Mouse (Mus musculus) stomach, postnatal 0 days (tissue): ENCODE data around the gene Bcl2l2. TPM values are rescaled to one million over a fixed set of nuclear protein-coding genes. Genes with fewer than 3 reads are reported as not detected.

Experiments
- ATAC-seq: fragments of 200-750 bp; cut with Nextera tagmentation; 2 replicates; pipeline ENCODE4 v1.8.0; 2017; ENCODE audit not compliant: low FRiP score, low TSS enrichment
- DNase-seq: peaks from one replicate; pipeline ENCODE4 v3.0.0-alpha.2; 2016; ENCODE audit warnings: low spot score
- H3K27ac ChIP-seq: fragments of 300-500 bp; sonication (generic); replicated peaks from 2 replicates; pipeline ENCODE4 v1.5.1; 2014; ENCODE audit warnings: mild to moderate bottlenecking, control low read depth
- H3K27me3 ChIP-seq: fragments of 300-500 bp; sonication (generic); 2 replicates; pipeline ENCODE4 v1.6.1; 2014; ENCODE audit warnings: low read length; ENCODE audit not compliant: control insufficient read depth, insufficient read depth
- H3K36me3 ChIP-seq: fragments of 300-500 bp; sonication (generic); 2 replicates; pipeline ENCODE4 v1.6.1; 2014; ENCODE audit warnings: low read length, mixed read lengths; ENCODE audit not compliant: control insufficient read depth, insufficient read depth
- H3K4me1 ChIP-seq: fragments of 300-500 bp; sonication (generic); replicated peaks from 2 replicates; pipeline ENCODE4 v1.6.1; 2014; ENCODE audit warnings: antibody characterized with exemption; ENCODE audit not compliant: control insufficient read depth, insufficient read depth
- H3K4me2 ChIP-seq: fragments of 300-500 bp; sonication (generic); replicated peaks from 2 replicates; pipeline ENCODE4 v1.6.1; 2014; ENCODE audit warnings: low read depth, mild to moderate bottlenecking, control low read depth, moderate library complexity
- H3K4me3 ChIP-seq: fragments of 300-500 bp; sonication (generic); 2 replicates; pipeline ENCODE4 v1.5.1; 2014; ENCODE audit warnings: low read depth, low read length, control low read depth
- H3K9ac ChIP-seq: fragments of 300-500 bp; sonication (generic); 2 replicates; pipeline ENCODE4 v1.6.1; 2014; ENCODE audit warnings: mild to moderate bottlenecking, low read length, control low read depth, mixed read lengths
- H3K9me3 ChIP-seq: fragments of 300-500 bp; sonication (generic); 2 replicates; pipeline ENCODE4 v1.6.1; 2016; ENCODE audit warnings: low read length; ENCODE audit not compliant: control insufficient read depth
- CTCF ChIP-seq: IDR thresholded peaks from 2 replicates; pipeline ENCODE4 v1.5.1; 2016; ENCODE audit warnings: antibody characterized with exemption, low read depth, mild to moderate bottlenecking, moderate library complexity
- EP300 ChIP-seq: optimal IDR thresholded peaks from 2 replicates; pipeline ENCODE3; 2016; ENCODE audit warnings: antibody characterized with exemption
- WGBS: fragments of 180-500 bp; shearing (Covaris S2); extraction: QIAGEN DNeasy Blood & Tissue Kit; methylation state at CpG from one replicate; pipeline ENCODE4 v1.1.7; 2014; 5-methylcytosine and 5-hydroxymethylcytosine counted together
- polyA plus RNA-seq: library from polyadenylated mRNA; unstranded; fragments of >200 nt; fragmentation: Nextera tagmentation; extraction: Ambion mirVana; gene quantifications from 2 replicates; pipeline ENCODE4 v1.2.1, GENCODE M21; 2015

The Bcl2l2 gene
- polyA plus RNA-seq, 1 experiment from 2014 or later, result 4.3 TPM

- no peaks in the 10 kb centered on the region for H3K4me1 ChIP-seq
- H3K36me3 ChIP-seq, result no peaks in the 10 kb centered on the region
Observed at GRCm38 (mm10) chr14:54870861-54871260, 12.3 kb upstream of the Bcl2l2 start, which contains the start of gene Homez. TSS of gene Homez (minus strand) at chr14:54870961.

GRCm38 (mm10) chr14:54874165-54874564 is 9.0 kb upstream of the Bcl2l2 start:
- Histone ChIP-seq H3K4me2 (no peak overlapping the region), H3K27ac (no peak overlapping the region), H3K9me3 (no peaks in the 10 kb centered on the region), H3K36me3 (no peaks in the 10 kb centered on the region), H3K4me3 (no peak overlapping the region), H3K4me1 (no peaks in the 10 kb centered on the region), H3K27me3 (no peaks in the 10 kb centered on the region), H3K9ac (no peak overlapping the region)
- ATAC-seq (no peak), DNase-seq (no peak)
- no peak for TF ChIP-seq CTCF
- TF ChIP-seq EP300, result no peak
- WGBS, result 92% methylated on average over 3 of the region's 3 CpGs

More at GRCm38 (mm10) chr14:54870861-54871260, 12.3 kb upstream of the Bcl2l2 start, which contains the start of gene Homez:
- no peak within 1 kb of the TSS for H3K9ac ChIP-seq
- H3K9me3 ChIP-seq, result no peaks in the 10 kb centered on the region
- no peaks in the 10 kb centered on the region for H3K27me3 ChIP-seq
- H3K4me3 ChIP-seq, result no peak within 1 kb of the TSS
- DNase-seq (no peak), ATAC-seq (no peak)
- no peak for TF ChIP-seq CTCF
- no peak for TF ChIP-seq EP300
- no peak within 1 kb of the TSS for H3K27ac ChIP-seq
- H3K4me2 ChIP-seq, result no peak within 1 kb of the TSS
- 82% methylated on average over 5 of the region's 5 CpGs for WGBS

GRCm38 (mm10) chr14:54875844-54876538 is 7.2 kb upstream of the Bcl2l2 start:
- peak overlapping the region; percentile 71 for H3K4me3 ChIP-seq
- H3K27me3 ChIP-seq, result no peaks in the 10 kb centered on the region
- peak; percentile 43 for ATAC-seq
- H3K4me2 ChIP-seq, result peak overlapping the region; percentile 98
- DNase-seq, result no peak
- no peaks in the 10 kb centered on the region for H3K36me3 ChIP-seq
- H3K9me3 ChIP-seq, result no peaks in the 10 kb centered on the region
- H3K9ac ChIP-seq, result peak overlapping the region; percentile 74
- H3K4me1 ChIP-seq, result no peaks in the 10 kb centered on the region
- TF ChIP-seq CTCF, result no peak
- TF ChIP-seq EP300, result no peak
- 4% methylated on average over 36 of the region's 36 CpGs for WGBS
- H3K27ac ChIP-seq, result peak overlapping the region; percentile 88

- Histone ChIP-seq H3K27me3 (no peaks in the 10 kb centered on the region), H3K4me3 (peak overlapping the region; percentile 71), H3K9ac (peak overlapping the region; percentile 74), H3K27ac (peak overlapping the region; percentile 88), H3K4me2 (peak overlapping the region; percentile 98), H3K9me3 (no peaks in the 10 kb centered on the region), H3K36me3 (no peaks in the 10 kb centered on the region), H3K4me1 (no peaks in the 10 kb centered on the region)
- 1% methylated on average over 42 of the region's 72 CpGs for WGBS
- TF ChIP-seq EP300 (no peak), CTCF (no peak)
- peak; percentile 90 for ATAC-seq
- DNase-seq, result peak; percentile 91
Observed at GRCm38 (mm10) chr14:54876539-54877047, 6.6 kb upstream of the Bcl2l2 start.

- H3K4me1 ChIP-seq, result no peaks in the 10 kb centered on the region
- H3K36me3 ChIP-seq, result no peaks in the 10 kb centered on the region
- ATAC-seq, result peak; percentile 81
- peak within 1 kb of the TSS; percentile 88 for H3K27ac ChIP-seq
- TF ChIP-seq EP300, result no peak
- no peak; the same call in 1 of the 2 replicates for TF ChIP-seq CTCF
- peak within 1 kb of the TSS; percentile 74 for H3K9ac ChIP-seq
- peak; percentile 81 for DNase-seq
- H3K27me3 ChIP-seq, result no peaks in the 10 kb centered on the region
- H3K4me3 ChIP-seq, result peak within 1 kb of the TSS; percentile 71
- H3K9me3 ChIP-seq, result no peaks in the 10 kb centered on the region
- WGBS, result under 1% methylated on average over 56 of the region's 61 CpGs
- peak within 1 kb of the TSS; percentile 98 for H3K4me2 ChIP-seq
Observed at GRCm38 (mm10) chr14:54877048-54877715, 6.0 kb upstream of the Bcl2l2 start, which contains the start of gene Ppp1r3e. TSS of gene Ppp1r3e (minus strand) at chr14:54877550.
